Mouse (Mus musculus): ENCODE results near the gene Unc93b1. TPM values are rescaled to one million over a fixed set of nuclear protein-coding genes. Genes with fewer than 3 reads are reported as not detected.

Unc93b1 gene
- polyA plus RNA-seq (2015; fragmentation: Nextera tagmentation; extraction: Ambion mirVana): 27.7 and 30.0 TPM in 2 replicates

- H3K4me3 ChIP-seq (replicated peaks): peak within 1 kb of the TSS; percentile 51
- no peaks in the 10 kb centered on the region for H3K27me3 ChIP-seq
- no peaks in the 10 kb centered on the region for H3K36me3 ChIP-seq
- H3K4me2 ChIP-seq (replicated peaks): peak within 1 kb of the TSS; percentile 90
- WGBS: 6% methylated on average over 42 of the region's 42 CpGs
- peak within 1 kb of the TSS; percentile 29 for H3K9ac ChIP-seq
- peaks cover 25% of the 10 kb centered on the region for H3K4me1 ChIP-seq
- H3K9me3 ChIP-seq (replicated peaks): no peaks in the 10 kb centered on the region
- H3K27ac ChIP-seq (replicated peaks): peak within 1 kb of the TSS; percentile 34; the same call in 1 of the 2 replicates
- ATAC-seq (ENCODE audit: insufficient number of reproducible peaks, low FRiP score, low TSS enrichment, low read depth): peak; percentile 87
Observed at GRCm38 (mm10) chr19:3935032-3935895, at the start of gene Unc93b1. Gene Unc93b1 (plus strand): TSS chr19:3935186.

- 71% methylated on average over 5 of the region's 5 CpGs for WGBS
- Histone ChIP-seq H3K4me1 (no peaks in the 10 kb centered on the region), H3K4me2 (replicated peaks) (no peak overlapping the region), H3K27me3 (no peaks in the 10 kb centered on the region), H3K9me3 (replicated peaks) (no peaks in the 10 kb centered on the region), H3K36me3 (peaks cover 74% of the 10 kb centered on the region), H3K27ac (replicated peaks) (no peak overlapping the region), H3K4me3 (replicated peaks) (no peak overlapping the region), H3K9ac (no peak overlapping the region)
- ATAC-seq (ENCODE audit: insufficient number of reproducible peaks, low FRiP score, low TSS enrichment, low read depth): no peak
Observed at GRCm38 (mm10) chr19:3889096-3889495, 45.9 kb upstream of the Unc93b1 start.

- WGBS: 81% methylated on average over 8 of the region's 8 CpGs
- H3K9ac ChIP-seq: no peak overlapping the region
Observed at GRCm38 (mm10) chr19:3890181-3890580, 44.8 kb upstream of the Unc93b1 start.

GRCm38 (mm10) chr19:3893545-3894116 lies 41.4 kb upstream of the Unc93b1 start:
- no peaks in the 10 kb centered on the region for H3K4me1 ChIP-seq
- WGBS: 89% methylated on average over 4 of the region's 4 CpGs

More at GRCm38 (mm10) chr19:3890181-3890580, 44.8 kb upstream of the Unc93b1 start:
- Histone ChIP-seq H3K9me3 (replicated peaks) (no peaks in the 10 kb centered on the region), H3K4me1 (no peaks in the 10 kb centered on the region), H3K4me3 (replicated peaks) (no peak overlapping the region), H3K27me3 (no peaks in the 10 kb centered on the region), H3K36me3 (peaks cover 81% of the 10 kb centered on the region), H3K4me2 (replicated peaks) (no peak overlapping the region), H3K27ac (replicated peaks) (no peak overlapping the region)
- no peak for ATAC-seq (ENCODE audit: insufficient number of reproducible peaks, low FRiP score, low TSS enrichment, low read depth)

GRCm38 (mm10) chr19:3894294-3894693 lies 40.7 kb upstream of the Unc93b1 start:
- peaks cover 94% of the 10 kb centered on the region for H3K36me3 ChIP-seq
- 84% methylated on average over 2 of the region's 2 CpGs for WGBS

More at GRCm38 (mm10) chr19:3893545-3894116, 41.4 kb upstream of the Unc93b1 start:
- no peaks in the 10 kb centered on the region for H3K27me3 ChIP-seq
- no peak overlapping the region for H3K4me2 ChIP-seq (replicated peaks)
- ATAC-seq (ENCODE audit: insufficient number of reproducible peaks, low FRiP score, low TSS enrichment, low read depth): no peak
- no peak overlapping the region for H3K4me3 ChIP-seq (replicated peaks)
- H3K9ac ChIP-seq: no peak overlapping the region
- peaks cover 94% of the 10 kb centered on the region for H3K36me3 ChIP-seq
- no peak overlapping the region; the same call in 1 of the 2 replicates for H3K27ac ChIP-seq (replicated peaks)
- no peaks in the 10 kb centered on the region for H3K9me3 ChIP-seq (replicated peaks)

GRCm38 (mm10) chr19:3895171-3895631 lies 39.8 kb upstream of the Unc93b1 start:
- Histone ChIP-seq H3K27ac (replicated peaks) (no peak overlapping the region), H3K4me3 (replicated peaks) (no peak overlapping the region), H3K4me1 (no peaks in the 10 kb centered on the region), H3K9me3 (replicated peaks) (no peaks in the 10 kb centered on the region), H3K36me3 (peaks cover 92% of the 10 kb centered on the region), H3K4me2 (replicated peaks) (no peak overlapping the region), H3K9ac (no peak overlapping the region), H3K27me3 (no peaks in the 10 kb centered on the region)
- no peak for ATAC-seq (ENCODE audit: insufficient number of reproducible peaks, low FRiP score, low TSS enrichment, low read depth)
- WGBS: 38% methylated on average over 3 of the region's 3 CpGs

More at GRCm38 (mm10) chr19:3894294-3894693, 40.7 kb upstream of the Unc93b1 start:
- no peak overlapping the region for H3K27ac ChIP-seq (replicated peaks)
- no peaks in the 10 kb centered on the region for H3K27me3 ChIP-seq
- ATAC-seq (ENCODE audit: insufficient number of reproducible peaks, low FRiP score, low TSS enrichment, low read depth): no peak
- H3K9me3 ChIP-seq (replicated peaks): no peaks in the 10 kb centered on the region
- no peaks in the 10 kb centered on the region for H3K4me1 ChIP-seq
- H3K4me2 ChIP-seq (replicated peaks): no peak overlapping the region
- H3K9ac ChIP-seq: no peak overlapping the region
- H3K4me3 ChIP-seq (replicated peaks): no peak overlapping the region

GRCm38 (mm10) chr19:3896208-3896607 lies 38.8 kb upstream of the Unc93b1 start:
- Histone ChIP-seq H3K27ac (replicated peaks) (no peak overlapping the region), H3K36me3 (peaks cover 85% of the 10 kb centered on the region), H3K27me3 (no peaks in the 10 kb centered on the region), H3K4me2 (replicated peaks) (no peak overlapping the region), H3K9me3 (replicated peaks) (no peaks in the 10 kb centered on the region), H3K4me3 (replicated peaks) (no peak overlapping the region), H3K4me1 (no peaks in the 10 kb centered on the region), H3K9ac (no peak overlapping the region)
- WGBS: 93% methylated on average over 10 of the region's 10 CpGs
- no peak for ATAC-seq (ENCODE audit: insufficient number of reproducible peaks, low FRiP score, low TSS enrichment, low read depth)

- 92% methylated on average over 5 of the region's 5 CpGs for WGBS
- H3K9me3 ChIP-seq (replicated peaks): no peaks in the 10 kb centered on the region
Observed at GRCm38 (mm10) chr19:3897557-3897956, 37.4 kb upstream of the Unc93b1 start.

GRCm38 (mm10) chr19:3898952-3899351 lies 36.0 kb upstream of the Unc93b1 start:
- Histone ChIP-seq H3K4me2 (replicated peaks) (no peak overlapping the region), H3K27ac (replicated peaks) (no peak overlapping the region), H3K27me3 (no peaks in the 10 kb centered on the region), H3K36me3 (peaks cover 81% of the 10 kb centered on the region), H3K9ac (no peak overlapping the region), H3K4me1 (peaks cover 7% of the 10 kb centered on the region; the same call in 1 of the 2 replicates), H3K4me3 (replicated peaks) (no peak overlapping the region), H3K9me3 (replicated peaks) (no peaks in the 10 kb centered on the region)
- WGBS: 89% methylated on average over 7 of the region's 7 CpGs
- ATAC-seq (ENCODE audit: insufficient number of reproducible peaks, low FRiP score, low TSS enrichment, low read depth): no peak

More at GRCm38 (mm10) chr19:3897557-3897956, 37.4 kb upstream of the Unc93b1 start:
- Histone ChIP-seq H3K27me3 (no peaks in the 10 kb centered on the region), H3K27ac (replicated peaks) (no peak overlapping the region), H3K36me3 (peaks cover 87% of the 10 kb centered on the region), H3K4me3 (replicated peaks) (no peak overlapping the region), H3K4me1 (no peaks in the 10 kb centered on the region), H3K9ac (no peak overlapping the region), H3K4me2 (replicated peaks) (no peak overlapping the region)
- no peak for ATAC-seq (ENCODE audit: insufficient number of reproducible peaks, low FRiP score, low TSS enrichment, low read depth)

- Histone ChIP-seq H3K36me3 (peaks cover 77% of the 10 kb centered on the region), H3K4me1 (peaks cover 13% of the 10 kb centered on the region), H3K9me3 (replicated peaks) (no peaks in the 10 kb centered on the region), H3K4me3 (replicated peaks) (no peak overlapping the region), H3K27ac (replicated peaks) (no peak overlapping the region), H3K27me3 (no peaks in the 10 kb centered on the region), H3K4me2 (replicated peaks) (no peak overlapping the region), H3K9ac (no peak overlapping the region)
- no peak for ATAC-seq (ENCODE audit: insufficient number of reproducible peaks, low FRiP score, low TSS enrichment, low read depth)
- WGBS: 93% methylated on average over 4 of the region's 4 CpGs
Observed at GRCm38 (mm10) chr19:3899618-3900017, 35.4 kb upstream of the Unc93b1 start.

- Histone ChIP-seq H3K9ac (no peak overlapping the region), H3K27me3 (no peaks in the 10 kb centered on the region), H3K4me1 (peaks cover 43% of the 10 kb centered on the region), H3K9me3 (replicated peaks) (no peaks in the 10 kb centered on the region), H3K4me2 (replicated peaks) (no peak overlapping the region), H3K36me3 (peaks cover 45% of the 10 kb centered on the region), H3K27ac (replicated peaks) (no peak overlapping the region), H3K4me3 (replicated peaks) (no peak overlapping the region)
- no peak for ATAC-seq (ENCODE audit: insufficient number of reproducible peaks, low FRiP score, low TSS enrichment, low read depth)
- 80% methylated on average over 12 of the region's 12 CpGs for WGBS
Observed at GRCm38 (mm10) chr19:3902966-3903365, 32.0 kb upstream of the Unc93b1 start.

Measured in embryonic facial prominence, embryonic 15.5 days (tissue).